Mouse (Mus musculus): Measurements from ENCODE around the gene Tekt5. TPM values are rescaled to one million over a fixed set of nuclear protein-coding genes. Genes with fewer than 3 reads are reported as not detected.
A peak's percentile ranks its signal among the peaks of the same experiment; 100 is the strongest.

Tekt5 gene
- total and polyA plus RNA-seq, 3 experiments, result 0.18 TPM; not detected in 2

DNA sequence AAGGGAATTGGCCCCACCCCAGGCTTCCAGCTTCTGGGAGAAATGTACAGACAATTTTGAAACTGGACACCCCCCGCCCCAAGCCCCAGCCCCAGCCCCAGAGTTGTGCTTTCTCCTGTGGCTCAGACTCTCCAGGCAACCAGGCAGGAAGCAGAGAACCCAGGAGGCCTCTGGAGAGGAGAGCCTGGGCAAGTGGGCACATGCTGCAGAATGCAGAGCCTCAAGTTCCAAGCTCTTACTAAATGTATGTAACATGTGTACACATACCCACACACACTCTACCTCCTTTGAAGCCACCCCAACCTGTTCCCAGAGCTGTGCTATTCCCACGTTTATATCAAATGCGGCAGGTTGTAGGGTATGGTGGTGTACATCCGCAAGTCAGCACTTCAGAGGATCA, 29.5 kb downstream of the Tekt5 start:
- no peaks in the 10 kb centered on the region for H3K4me1 ChIP-seq (ENCODE audit: control insufficient read depth, insufficient read depth, low read length)
- WGBS, result 80% methylated on average over 4 of the region's 4 CpGs
- H3K36me3 ChIP-seq (ENCODE audit: control insufficient read depth, insufficient read depth, low read length), result no peaks in the 10 kb centered on the region
- no peak overlapping the region for H3K9ac ChIP-seq (ENCODE audit: low read depth, low read length)
- intact Hi-C loops (cut with DNase I), result no loop called here
- TF ChIP-seq CTCF (IDR thresholded peaks at IDR 0.05) (no peak), EP300 (IDR thresholded peaks at IDR 0.05; ENCODE audit: insufficient read depth, low read depth, low read length) (no peak), POLR2A (IDR thresholded peaks at IDR 0.05; ENCODE audit: insufficient read depth, low read depth, low read length) (no peak)
- H3K4me3 ChIP-seq, result no peak overlapping the region
- DNase-seq, result no peak
- no peaks in the 10 kb centered on the region for H3K27me3 ChIP-seq (ENCODE audit: control insufficient read depth, insufficient read depth, low read length)
- H3K79me2 ChIP-seq (replicated peaks; ENCODE audit: control insufficient read depth, insufficient read depth, low read length), result no peaks in the 10 kb centered on the region
- H3K27ac ChIP-seq, result no peak overlapping the region

DNA sequence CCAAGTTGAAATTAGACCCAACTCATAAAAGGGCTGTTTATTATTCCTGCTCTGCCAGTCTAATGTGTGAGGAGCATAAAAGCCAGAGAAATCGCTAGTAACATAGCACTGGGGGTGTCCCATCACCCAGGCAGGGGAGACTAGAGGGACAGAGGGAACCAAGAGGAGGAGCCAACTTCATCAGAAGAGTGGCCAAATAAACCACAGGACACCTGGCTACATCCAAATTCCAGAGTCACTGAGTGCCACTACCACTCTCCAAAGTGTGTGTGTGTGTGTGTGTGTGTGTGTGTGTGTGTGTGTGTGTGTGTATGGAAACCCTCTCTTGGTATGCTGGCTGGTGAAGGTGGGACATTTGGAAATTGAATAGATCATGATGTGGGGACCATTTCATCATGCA, 32.2 kb downstream of the Tekt5 start:
- WGBS, result 62% methylated on average over 1 of the region's 1 CpGs
- no peaks in the 10 kb centered on the region for H3K36me3 ChIP-seq (ENCODE audit: control insufficient read depth, insufficient read depth, low read length)
- no peaks in the 10 kb centered on the region; the same call in 1 of the 2 replicates for H3K4me1 ChIP-seq (ENCODE audit: control insufficient read depth, insufficient read depth, low read length)
- no peak overlapping the region for H3K4me3 ChIP-seq
- no peak for TF ChIP-seq EP300 (IDR thresholded peaks at IDR 0.05; ENCODE audit: insufficient read depth, low read depth, low read length)
- TF ChIP-seq CTCF (IDR thresholded peaks at IDR 0.05), result no peak
- TF ChIP-seq POLR2A (IDR thresholded peaks at IDR 0.05; ENCODE audit: insufficient read depth, low read depth, low read length), result no peak
- no peaks in the 10 kb centered on the region for H3K27me3 ChIP-seq (ENCODE audit: control insufficient read depth, insufficient read depth, low read length)
- intact Hi-C loops (cut with DNase I), result no loop called here
- no peaks in the 10 kb centered on the region for H3K79me2 ChIP-seq (replicated peaks; ENCODE audit: control insufficient read depth, insufficient read depth, low read length)
- no peak for DNase-seq
- H3K9ac ChIP-seq (ENCODE audit: low read depth, low read length), result no peak overlapping the region
- no peak overlapping the region for H3K27ac ChIP-seq

DNA sequence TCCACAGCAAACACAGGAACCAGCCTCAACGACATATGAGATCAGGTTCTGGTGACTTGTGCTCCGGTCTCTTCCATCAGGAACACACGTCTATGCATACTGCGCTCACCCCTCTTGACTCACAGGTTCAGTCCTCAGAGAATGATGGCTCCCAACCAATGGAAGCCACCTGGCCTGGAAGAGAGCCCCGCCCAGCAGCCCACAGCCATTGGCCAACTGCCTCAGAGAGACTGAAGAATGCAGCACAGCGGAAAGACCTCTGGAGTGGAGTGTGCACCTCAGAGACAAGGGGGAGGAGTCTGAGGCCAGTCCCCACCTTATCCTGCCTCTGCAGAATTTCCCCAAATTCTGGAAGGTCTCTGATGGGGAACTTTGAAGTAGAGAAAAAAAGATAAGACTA, 36.0 kb downstream of the Tekt5 start:
- DNase-seq, result no peak
- TF ChIP-seq CTCF (IDR thresholded peaks at IDR 0.05), result no peak
- no peak for TF ChIP-seq POLR2A (IDR thresholded peaks at IDR 0.05; ENCODE audit: insufficient read depth, low read depth, low read length)
- no peak for TF ChIP-seq EP300 (IDR thresholded peaks at IDR 0.05; ENCODE audit: insufficient read depth, low read depth, low read length)
- no peak overlapping the region for H3K4me3 ChIP-seq
- no peak overlapping the region for H3K27ac ChIP-seq
- H3K36me3 ChIP-seq (ENCODE audit: control insufficient read depth, insufficient read depth, low read length), result no peaks in the 10 kb centered on the region
- H3K9ac ChIP-seq (ENCODE audit: low read depth, low read length), result no peak overlapping the region
- no peaks in the 10 kb centered on the region for H3K79me2 ChIP-seq (replicated peaks; ENCODE audit: control insufficient read depth, insufficient read depth, low read length)
- peaks cover 1% of the 10 kb centered on the region for H3K4me1 ChIP-seq (ENCODE audit: control insufficient read depth, insufficient read depth, low read length)
- WGBS, result 82% methylated on average over 6 of the region's 6 CpGs
- no peaks in the 10 kb centered on the region for H3K27me3 ChIP-seq (ENCODE audit: control insufficient read depth, insufficient read depth, low read length)
- intact Hi-C loops (cut with DNase I), result no loop called here

DNA sequence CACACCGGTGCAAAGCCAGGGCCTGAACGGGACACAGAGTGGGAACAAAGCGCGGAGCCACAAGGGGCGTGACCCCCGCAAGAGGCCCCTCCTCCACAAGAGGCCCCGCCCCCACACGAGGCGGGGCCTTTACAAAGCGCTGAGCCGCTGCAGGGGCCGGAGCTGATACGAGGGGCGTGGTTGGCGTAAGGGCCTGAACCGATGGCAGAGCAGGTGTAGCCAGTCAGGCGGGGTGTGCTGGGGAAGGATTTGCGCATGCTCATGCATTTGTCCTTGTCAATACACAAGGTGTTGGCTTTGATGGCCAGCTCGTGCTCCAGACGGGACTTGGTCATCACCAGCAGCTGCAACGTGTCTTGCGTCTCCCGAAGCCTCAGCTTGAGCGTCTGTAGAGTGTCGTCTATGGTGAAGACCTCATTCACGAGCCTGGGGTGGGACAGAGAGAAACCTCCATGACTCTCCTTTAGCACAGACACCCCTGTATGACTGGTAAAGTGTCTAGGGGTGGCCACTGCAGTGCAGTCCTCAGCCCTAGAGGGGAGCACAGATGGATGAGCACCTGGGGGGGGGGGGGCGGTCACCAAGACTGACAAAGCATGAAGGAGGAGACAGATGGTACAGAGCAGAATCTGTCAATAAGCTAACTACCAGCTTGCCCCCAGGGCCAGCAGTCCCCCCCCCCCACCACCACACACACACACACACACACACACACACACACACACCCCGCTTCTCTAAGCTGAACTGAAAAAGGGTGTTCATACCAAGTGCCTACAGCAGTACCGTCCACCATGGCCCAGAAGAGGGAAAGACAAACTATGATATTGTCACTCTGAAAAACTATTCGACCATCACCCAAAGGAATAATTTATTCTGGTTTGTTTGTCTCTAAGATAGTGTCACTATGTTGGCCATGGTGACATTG, 37.0 kb downstream of the Tekt5 start:
- peaks cover 1% of the 10 kb centered on the region for H3K4me1 ChIP-seq (ENCODE audit: control insufficient read depth, insufficient read depth, low read length)
- TF ChIP-seq CTCF (IDR thresholded peaks at IDR 0.05) (no peak), POLR2A (IDR thresholded peaks at IDR 0.05; ENCODE audit: insufficient read depth, low read depth, low read length) (no peak), EP300 (IDR thresholded peaks at IDR 0.05; ENCODE audit: insufficient read depth, low read depth, low read length) (no peak)
- intact Hi-C loops (cut with DNase I), result no loop called here
- WGBS, result 32% methylated on average over 29 of the region's 30 CpGs
- H3K4me3 ChIP-seq, result no peak overlapping the region
- no peaks in the 10 kb centered on the region for H3K36me3 ChIP-seq (ENCODE audit: control insufficient read depth, insufficient read depth, low read length)
- no peak overlapping the region for H3K9ac ChIP-seq (ENCODE audit: low read depth, low read length)
- peak in 1 of 2 experiments; percentile 9 for DNase-seq
- H3K79me2 ChIP-seq (replicated peaks; ENCODE audit: control insufficient read depth, insufficient read depth, low read length), result no peaks in the 10 kb centered on the region
- no peaks in the 10 kb centered on the region for H3K27me3 ChIP-seq (ENCODE audit: control insufficient read depth, insufficient read depth, low read length)
- H3K27ac ChIP-seq, result no peak overlapping the region

DNA sequence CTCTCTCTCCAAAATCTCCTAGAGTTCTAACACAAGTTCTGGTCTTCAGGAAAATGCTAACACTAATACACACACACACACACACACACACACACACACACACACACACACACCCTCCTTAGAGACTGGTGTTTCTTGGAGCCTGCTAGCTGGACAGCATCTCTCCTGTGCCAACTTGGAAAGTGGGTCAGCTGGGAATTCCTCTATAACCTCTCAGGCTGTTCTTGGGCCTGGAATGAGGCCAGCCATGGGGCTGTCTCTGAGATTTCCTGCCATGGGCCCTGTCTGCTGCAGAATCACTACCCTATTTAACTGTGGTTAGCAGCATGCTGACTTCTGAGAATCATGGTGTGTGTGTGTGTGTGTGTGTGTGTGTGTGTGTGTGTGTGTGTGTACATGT, 40.3 kb downstream of the Tekt5 start:
- Histone ChIP-seq H3K4me3 (no peak overlapping the region), H3K27me3 (ENCODE audit: control insufficient read depth, insufficient read depth, low read length) (no peaks in the 10 kb centered on the region), H3K4me1 (ENCODE audit: control insufficient read depth, insufficient read depth, low read length) (peaks cover 1% of the 10 kb centered on the region), H3K27ac (no peak overlapping the region), H3K79me2 (replicated peaks; ENCODE audit: control insufficient read depth, insufficient read depth, low read length) (no peaks in the 10 kb centered on the region), H3K9ac (ENCODE audit: low read depth, low read length) (no peak overlapping the region), H3K36me3 (ENCODE audit: control insufficient read depth, insufficient read depth, low read length) (no peaks in the 10 kb centered on the region)
- intact Hi-C loops (cut with DNase I), result no loop called here
- DNase-seq, result peak in 1 of 2 experiments; percentile 62
- TF ChIP-seq POLR2A (IDR thresholded peaks at IDR 0.05; ENCODE audit: insufficient read depth, low read depth, low read length) (no peak), EP300 (IDR thresholded peaks at IDR 0.05; ENCODE audit: insufficient read depth, low read depth, low read length) (0 out of 2 replicates have a peak, but pooled peaks have one; percentile 30)

DNA sequence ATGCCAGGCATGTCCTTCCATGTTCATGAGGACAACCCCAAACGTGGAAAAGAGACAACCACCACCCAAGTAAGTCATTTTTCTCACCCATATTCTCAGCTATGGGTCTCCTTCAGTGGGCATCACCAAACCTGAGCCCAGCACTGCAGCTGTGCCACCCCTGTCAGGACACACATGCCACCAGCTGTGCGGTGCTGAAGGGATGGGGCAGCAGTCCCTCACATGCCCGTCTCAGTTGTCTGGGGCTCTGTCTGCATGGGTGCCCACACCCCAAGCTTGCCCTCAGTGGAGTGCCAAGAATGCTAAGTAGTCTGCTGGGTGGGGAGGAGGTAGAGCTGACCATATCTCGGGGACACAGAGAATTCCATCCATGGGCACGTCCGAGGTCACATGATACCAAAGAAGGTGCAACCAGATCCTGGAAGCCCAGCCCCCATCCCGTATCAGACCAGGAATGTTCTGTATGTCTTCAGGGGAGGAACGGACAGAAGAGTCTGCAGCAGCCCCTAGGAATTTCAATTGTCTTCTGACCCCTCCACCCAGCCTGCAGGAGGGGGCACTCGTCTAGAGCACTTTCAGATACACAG, 44.1 kb downstream of the Tekt5 start:
- no peak overlapping the region; the same call in 1 of the 2 replicates for H3K27ac ChIP-seq
- H3K27me3 ChIP-seq (ENCODE audit: control insufficient read depth, insufficient read depth, low read length), result no peaks in the 10 kb centered on the region
- WGBS, result 32% methylated on average over 9 of the region's 9 CpGs
- intact Hi-C loops (cut with DNase I), result loop anchor here (5.0 kb wide), 1 partner anchor 39 kb away; the partner anchor contains the start of gene Emp2
- H3K9ac ChIP-seq (ENCODE audit: low read depth, low read length), result no peak overlapping the region
- TF ChIP-seq EP300 (IDR thresholded peaks at IDR 0.05; ENCODE audit: insufficient read depth, low read depth, low read length) (no peak), POLR2A (IDR thresholded peaks at IDR 0.05; ENCODE audit: insufficient read depth, low read depth, low read length) (no peak), CTCF (IDR thresholded peaks at IDR 0.05) (no peak)
- no peaks in the 10 kb centered on the region for H3K79me2 ChIP-seq (replicated peaks; ENCODE audit: control insufficient read depth, insufficient read depth, low read length)
- peaks cover 4% of the 10 kb centered on the region; the same call in 1 of the 2 replicates for H3K4me1 ChIP-seq (ENCODE audit: control insufficient read depth, insufficient read depth, low read length)
- H3K4me3 ChIP-seq, result no peak overlapping the region
- peak in 1 of 2 experiments; percentile 22 for DNase-seq
- no peaks in the 10 kb centered on the region for H3K36me3 ChIP-seq (ENCODE audit: control insufficient read depth, insufficient read depth, low read length)

All from heart, adult 2 months (tissue).